Mouse (Mus musculus) stomach, adult 2 months (tissue): Measurements from ENCODE around the gene Thbs1. TPM values are rescaled to one million over a fixed set of nuclear protein-coding genes. Genes with fewer than 3 reads are reported as not detected.

Experiments
- polyA plus RNA-seq: library from polyadenylated mRNA; depleted of rRNA; stranded (reverse); fragments of >200 nt; gene quantifications from 2 replicates; pipeline ENCODE4 v1.2.3, GENCODE M21; 2012; rRNA removed

Gene Thbs1
- polyA plus RNA-seq = 3.8 and 4.1 TPM in 2 replicates

GRCm38 (mm10) chr2:118111488-118112131, at the start of gene Thbs1:
Gene Thbs1 (plus strand): TSS chr2:118111876.

Other genes with a start within 250 kb of the Thbs1 start
- not detected in 2 replicates for gene Fsip1, start 145.1 kb downstream of the Thbs1 start, polyA plus RNA-seq